Mouse (Mus musculus) heart, postnatal 36 days (tissue): ENCODE measurements around the gene 1600014C10Rik. TPM values are rescaled to one million over a fixed set of nuclear protein-coding genes. Genes with fewer than 3 reads are reported as not detected.

Experiments
- total RNA-seq, 2 experiments: library from RNA; stranded (reverse); gene quantifications; 2 replicates each; pipeline ENCODE4 v1.2.3; 2021

The 1600014C10Rik gene
- total RNA-seq, 2 experiments from 2014 or later: 29.2 to 34.7 TPM

Other genes starting within 250 kb of the 1600014C10Rik start
- gene Uri1, start 159.7 kb upstream of the 1600014C10Rik start, total RNA-seq: 10 to 100 TPM; 20.1 to 22.2 TPM
- 1 to 10 TPM in 1 of 2 experiments, under 1 TPM in 1; 0.70 to 1.5 TPM for gene Ccne1, start 75.7 kb upstream of the 1600014C10Rik start, total RNA-seq
- 1 to 10 TPM; 8.9 to 9.3 TPM for gene Plekhf1, start 44.8 kb downstream of the 1600014C10Rik start, total RNA-seq
- 10 to 100 TPM in 1 of 2 experiments, 1 to 10 TPM in 1; 8.5 to 11.1 TPM for gene Pop4, start 88.2 kb downstream of the 1600014C10Rik start, total RNA-seq